Mouse (Mus musculus): ENCODE results near the gene Ccdc6.
A peak's percentile ranks its signal among the peaks of the same experiment; 100 is the strongest.

Gene Ccdc6

GRCm38 (mm10) chr10:70095031-70095470 lies 1.9 kb upstream of the Ccdc6 start:
- DNase-seq (ENCODE audit: low spot score): peak; percentile 69

- peak; percentile 45 for DNase-seq (ENCODE audit: low spot score)
Observed at GRCm38 (mm10) chr10:70095506-70096270, 1.2 kb upstream of the Ccdc6 start.

GRCm38 (mm10) chr10:70097291-70097901 lies 475 bp downstream of the Ccdc6 start:
- DNase-seq (ENCODE audit: low spot score): peak; percentile 33

- peak; percentile 58 for DNase-seq (ENCODE audit: low spot score)
Observed at GRCm38 (mm10) chr10:70097911-70098569, 1.1 kb downstream of the Ccdc6 start.

- DNase-seq (ENCODE audit: low spot score): peak; percentile 30
Observed at GRCm38 (mm10) chr10:70098626-70099025, 1.7 kb downstream of the Ccdc6 start.

GRCm38 (mm10) chr10:70099052-70099451 lies 2.1 kb downstream of the Ccdc6 start:
- no peak for DNase-seq (ENCODE audit: low spot score)

GRCm38 (mm10) chr10:70102086-70102485 lies 5.2 kb downstream of the Ccdc6 start:
- DNase-seq (ENCODE audit: low spot score): no peak

GRCm38 (mm10) chr10:70108016-70108415 lies 11.1 kb downstream of the Ccdc6 start:
- no peak for DNase-seq (ENCODE audit: low spot score)

- no peak for DNase-seq (ENCODE audit: low spot score)
Observed at GRCm38 (mm10) chr10:70109974-70110373, 13.1 kb downstream of the Ccdc6 start.

GRCm38 (mm10) chr10:70110815-70111214 lies 13.9 kb downstream of the Ccdc6 start:
- DNase-seq (ENCODE audit: low spot score): peak; percentile 78

GRCm38 (mm10) chr10:70111643-70112042 lies 14.7 kb downstream of the Ccdc6 start:
- DNase-seq (ENCODE audit: low spot score): no peak

GRCm38 (mm10) chr10:70114048-70114635 lies 17.2 kb downstream of the Ccdc6 start:
- peak; percentile 87 for DNase-seq (ENCODE audit: low spot score)

GRCm38 (mm10) chr10:70116454-70116853 lies 19.5 kb downstream of the Ccdc6 start:
- no peak for DNase-seq (ENCODE audit: low spot score)

GRCm38 (mm10) chr10:70119451-70119850 lies 22.5 kb downstream of the Ccdc6 start:
- DNase-seq (ENCODE audit: low spot score): no peak

- no peak for DNase-seq (ENCODE audit: low spot score)
Observed at GRCm38 (mm10) chr10:70119851-70120370, 23.0 kb downstream of the Ccdc6 start.

- peak; percentile 86 for DNase-seq (ENCODE audit: low spot score)
Observed at GRCm38 (mm10) chr10:70120671-70121405, 23.9 kb downstream of the Ccdc6 start.

GRCm38 (mm10) chr10:70121406-70121695 lies 24.4 kb downstream of the Ccdc6 start:
- DNase-seq (ENCODE audit: low spot score): no peak

- DNase-seq (ENCODE audit: low spot score): no peak
Observed at GRCm38 (mm10) chr10:70123454-70123853, 26.5 kb downstream of the Ccdc6 start.

GRCm38 (mm10) chr10:70125491-70125890 lies 28.6 kb downstream of the Ccdc6 start:
- no peak for DNase-seq (ENCODE audit: low spot score)

GRCm38 (mm10) chr10:70127273-70127672 lies 30.4 kb downstream of the Ccdc6 start:
- no peak for DNase-seq (ENCODE audit: low spot score)

- no peak for DNase-seq (ENCODE audit: low spot score)
Observed at GRCm38 (mm10) chr10:70128408-70128807, 31.5 kb downstream of the Ccdc6 start.

GRCm38 (mm10) chr10:70132087-70132560 lies 35.2 kb downstream of the Ccdc6 start:
- no peak for DNase-seq (ENCODE audit: low spot score)

Measured in adipocyte (in vitro differentiated cells).